Mouse (Mus musculus) urinary bladder, postnatal 14 days (tissue): ENCODE data around the gene Gzmd.
"Not testable (repeated sequence)": the region's sequence is repeated elsewhere in the genome, so short reads cannot be mapped to it uniquely, and the experiment has no call there.

Source experiments
- DNase-seq: peaks from one replicate; pipeline ENCODE4 v3.0.0; 2021; ENCODE audit warnings: low spot score

Gzmd gene

DNA sequence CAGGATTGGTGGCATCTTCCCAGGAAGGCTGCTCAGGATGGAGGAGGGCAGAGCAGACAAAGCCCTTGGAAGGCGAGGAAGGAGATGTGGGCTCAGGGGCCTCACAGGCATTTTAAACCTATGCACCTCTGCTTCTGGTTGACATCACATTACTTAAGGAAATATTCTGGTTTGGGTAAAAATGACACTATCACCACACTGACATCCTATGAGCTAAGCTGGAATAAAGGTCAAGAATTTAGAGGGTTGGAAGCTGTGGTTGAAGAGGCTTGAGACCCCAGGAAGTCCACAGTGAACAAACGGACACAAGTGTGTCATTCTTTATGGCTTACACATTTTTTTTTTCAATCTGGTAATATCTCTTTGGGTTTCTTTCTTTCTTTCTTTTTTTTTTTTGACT is at the start of gene Gzmd:
Gene Gzmd, minus strand, starts transcription at position 101 of the 400 bp plus-strand sequence.
- not testable (repeated sequence) for DNase-seq

DNA sequence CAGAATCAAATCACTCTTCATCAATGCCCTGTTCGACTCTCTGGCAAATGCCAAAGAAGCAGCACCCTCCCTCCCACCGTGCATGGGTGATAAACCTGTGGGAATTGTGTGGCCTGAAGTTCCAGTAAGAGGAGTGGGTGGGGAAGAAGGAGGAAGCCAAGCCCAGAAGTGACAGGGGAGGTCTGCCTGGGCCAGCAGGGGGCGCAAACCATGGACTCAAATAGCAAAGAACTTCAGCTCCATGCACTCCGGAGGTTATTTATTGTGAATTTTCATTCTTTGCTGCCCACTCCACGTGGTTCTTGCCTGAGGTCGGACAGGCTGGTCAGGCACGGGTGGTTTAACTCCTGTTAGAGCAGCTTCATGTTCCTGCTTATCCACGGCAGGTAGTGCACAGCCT is 45.2 kb upstream of the Gzmd start:
- peak; percentile 33 for DNase-seq

GRCm38 (mm10) chr14:56174499-56174898 is 42.1 kb upstream of the Gzmd start, which contains the start of gene Gzmn:
Gene Gzmn (minus strand): TSS chr14:56174599.
- DNase-seq, result no peak

GRCm38 (mm10) chr14:56173396-56173795 is 41.0 kb upstream of the Gzmd start:
- DNase-seq, result no peak

DNA sequence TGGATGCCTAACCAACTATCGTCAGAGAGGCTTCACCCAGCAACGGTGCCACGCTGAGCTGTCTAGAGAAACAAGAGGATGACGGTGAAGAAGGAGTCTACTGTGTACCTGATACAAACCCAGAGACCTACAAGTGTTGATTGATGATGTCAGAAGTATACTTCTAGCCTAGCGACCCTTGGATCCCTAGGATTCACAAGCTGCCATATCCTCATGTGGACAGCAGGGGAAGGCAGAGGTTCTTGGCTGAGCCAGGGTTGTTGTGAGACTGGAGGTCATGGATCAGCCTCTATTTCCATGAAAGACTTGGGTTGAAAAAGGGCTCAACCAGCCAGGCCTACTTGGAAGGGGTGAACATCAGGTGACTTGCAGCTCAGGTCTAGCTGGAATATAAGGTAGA is 40.3 kb upstream of the Gzmd start:
- DNase-seq, result no peak

DNA sequence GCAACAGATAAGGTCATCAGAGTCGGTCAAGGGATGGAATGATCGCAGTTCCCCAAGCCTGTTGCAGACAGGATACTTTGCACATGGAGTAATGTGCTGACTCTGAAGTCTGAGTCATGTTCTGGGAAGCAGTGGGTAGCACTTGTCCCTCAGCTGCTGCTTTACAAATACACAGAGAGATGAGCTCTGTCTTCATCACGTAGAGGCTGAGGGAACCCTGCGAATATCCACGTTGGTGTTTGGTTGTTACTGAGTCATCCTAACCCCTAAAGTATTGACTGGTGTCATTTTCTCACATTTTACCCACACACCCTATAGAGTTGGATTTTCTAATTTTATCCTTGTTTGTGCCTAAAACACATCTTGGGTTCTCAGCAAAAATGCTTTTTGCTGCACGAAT is 35.6 kb upstream of the Gzmd start:
- DNase-seq, result no peak

DNA sequence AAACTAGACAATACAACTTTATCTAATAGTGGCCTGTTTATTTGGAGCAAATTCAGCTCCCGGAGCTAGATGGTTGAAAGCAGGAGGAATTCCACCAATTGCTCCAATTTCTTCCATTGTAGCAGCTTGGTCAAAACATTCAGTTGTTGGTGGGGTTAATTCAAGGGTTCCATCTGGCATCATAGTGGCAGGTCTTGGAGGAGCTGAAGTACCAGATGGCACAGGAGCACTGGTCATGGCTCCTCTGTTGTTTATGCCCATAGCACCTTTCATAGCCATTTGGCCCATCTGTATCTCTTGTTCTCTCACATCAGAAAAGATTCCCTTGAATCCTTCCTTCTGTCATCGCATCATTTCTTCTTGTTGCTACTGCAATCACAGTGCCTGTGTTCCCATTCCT is 29.7 kb upstream of the Gzmd start:
- no peak for DNase-seq

DNA sequence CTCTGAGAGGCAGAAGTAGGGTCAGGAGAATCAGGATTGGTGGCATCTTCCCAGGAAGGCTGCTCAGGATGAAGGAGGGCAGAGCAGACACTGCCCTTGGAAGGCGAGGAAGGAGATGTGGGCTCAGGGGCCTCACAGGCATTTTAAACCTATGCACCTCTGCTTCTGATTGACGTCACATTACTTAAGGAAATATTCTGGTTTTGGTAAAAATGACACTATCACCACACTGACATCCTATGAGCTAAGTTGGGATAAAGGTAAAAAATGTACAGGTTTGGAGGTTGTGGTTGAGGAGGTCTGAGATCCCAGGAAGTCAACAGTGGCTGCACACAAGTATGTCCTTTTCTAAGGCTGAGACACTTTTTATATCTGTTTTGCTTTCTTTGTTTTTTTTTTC is 27.1 kb upstream of the Gzmd start, which contains the start of gene Gzmg:
Gene Gzmg, minus strand, starts transcription at position 101 of the 400 bp plus-strand sequence.
- not testable (repeated sequence) for DNase-seq

GRCm38 (mm10) chr14:56155340-56155739 is 22.9 kb upstream of the Gzmd start:
- DNase-seq, result no peak

DNA sequence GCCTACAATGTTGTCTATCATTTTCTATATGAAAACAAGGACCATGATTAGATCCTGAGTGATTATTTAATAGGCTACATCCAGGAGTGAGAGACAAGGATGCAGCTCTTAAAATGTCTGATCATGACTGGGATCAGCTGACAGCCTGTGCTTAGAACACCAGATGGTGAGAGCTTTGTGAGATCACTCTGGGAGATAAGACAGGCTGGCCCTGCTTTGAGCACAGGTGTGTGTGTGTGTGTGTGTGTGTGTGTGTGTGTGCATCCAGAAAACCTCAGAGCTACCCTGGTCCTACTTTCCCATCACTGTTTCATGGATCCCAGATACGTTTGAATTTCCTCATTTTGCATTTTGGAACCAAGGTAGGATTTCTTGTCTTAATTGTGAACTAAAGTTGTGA is 1.3 kb upstream of the Gzmd start:
- not testable (repeated sequence) for DNase-seq

GRCm38 (mm10) chr14:56128341-56128740 is 4.1 kb downstream of the Gzmd start:
- no peak for DNase-seq

- DNase-seq, result no peak
These were observed 8.9 kb downstream of the Gzmd start for GRCm38 (mm10) chr14:56123516-56123915.

DNA sequence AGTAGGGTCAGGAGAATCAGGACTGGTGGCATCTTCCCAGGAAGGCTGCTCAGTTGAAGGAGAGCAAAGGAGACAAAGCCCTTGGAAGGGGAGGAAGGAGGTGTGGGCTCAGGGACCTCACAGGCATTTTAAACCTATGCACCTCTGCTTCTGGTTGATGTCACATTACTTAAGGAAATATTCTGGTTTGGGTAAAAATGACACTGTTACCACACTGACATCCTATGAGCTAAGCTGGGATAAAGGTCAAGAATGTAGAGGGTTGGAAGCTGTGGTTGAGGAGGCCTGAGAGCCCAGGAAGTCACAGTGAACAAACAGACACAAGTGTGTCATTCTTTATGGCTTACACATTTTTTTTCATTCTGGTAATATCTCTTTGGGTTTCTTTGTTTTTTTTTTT is 11.9 kb downstream of the Gzmd start, which contains the start of gene Gzme:
Gene Gzme, minus strand, starts transcription at position 101 of the 400 bp plus-strand sequence.
- no peak for DNase-seq

DNA sequence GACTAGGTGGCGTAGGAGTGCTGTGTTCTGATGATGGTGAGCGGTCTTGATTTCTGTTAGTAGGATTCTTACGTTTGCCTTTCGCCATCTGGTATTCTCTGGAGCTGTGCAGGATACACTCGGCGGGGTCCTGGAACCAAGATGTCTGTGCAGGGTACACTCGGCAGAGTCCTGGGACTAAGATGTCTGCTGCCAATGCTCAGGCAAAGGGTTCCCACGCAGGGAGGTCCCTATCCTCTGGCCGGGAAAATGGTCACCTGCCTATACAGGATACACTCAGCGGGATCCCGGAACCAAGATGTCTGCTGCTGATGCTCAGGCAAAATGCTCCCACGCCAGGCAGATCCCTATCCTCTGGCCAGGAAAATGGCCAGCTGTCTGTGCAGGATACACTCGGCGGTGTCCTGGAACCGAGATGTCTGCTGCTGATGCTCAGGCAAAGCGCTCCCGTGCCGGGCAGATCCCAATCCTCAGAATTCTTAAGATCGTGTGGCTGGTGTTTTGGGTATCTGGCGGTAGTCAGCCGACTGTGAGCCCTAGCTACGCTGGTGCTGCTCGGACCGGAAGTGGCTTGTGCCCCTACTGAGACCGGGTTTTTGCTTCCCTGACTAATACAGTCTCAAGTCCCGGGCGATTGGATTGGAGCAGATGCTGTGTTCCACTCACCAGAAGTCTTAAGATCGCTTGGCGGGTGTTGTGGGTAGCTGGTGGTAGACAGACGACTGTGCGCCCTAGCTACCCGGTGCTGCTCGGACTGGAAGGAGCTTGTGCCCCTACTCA is 16.7 kb downstream of the Gzmd start:
- DNase-seq, result not testable (repeated sequence)

- DNase-seq, result no peak
These were observed 26.8 kb downstream of the Gzmd start for GRCm38 (mm10) chr14:56105447-56106180.

- no peak for DNase-seq
These were observed 27.4 kb downstream of the Gzmd start for GRCm38 (mm10) chr14:56105016-56105415.

GRCm38 (mm10) chr14:56103452-56103851 is 29.0 kb downstream of the Gzmd start:
- no peak for DNase-seq

DNA sequence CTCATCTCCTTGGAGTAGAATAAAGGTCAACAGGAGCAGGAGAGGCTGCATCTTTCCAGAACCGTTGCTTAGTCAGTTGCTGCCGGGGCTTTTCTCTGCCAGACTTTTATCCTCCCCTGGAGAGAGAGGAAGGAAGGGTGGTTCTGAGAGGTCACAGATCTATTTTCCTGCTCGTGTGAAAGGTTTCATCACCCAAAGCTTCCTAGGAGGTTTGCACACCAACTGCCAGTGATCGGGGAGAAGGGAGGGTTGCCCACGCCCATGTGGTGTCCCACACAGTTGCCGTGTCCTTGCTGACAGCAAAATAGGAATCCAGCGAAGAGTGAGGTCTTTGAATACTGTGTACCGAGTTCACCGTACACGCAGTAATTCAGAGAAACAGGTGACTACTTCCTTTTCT is 30.0 kb downstream of the Gzmd start, which contains the start of gene Ctsg:
Gene Ctsg, minus strand, starts transcription at position 189 of the 400 bp plus-strand sequence.
- no peak for DNase-seq

GRCm38 (mm10) chr14:56098940-56099339 is 33.5 kb downstream of the Gzmd start:
- peak; percentile 15 for DNase-seq

DNA sequence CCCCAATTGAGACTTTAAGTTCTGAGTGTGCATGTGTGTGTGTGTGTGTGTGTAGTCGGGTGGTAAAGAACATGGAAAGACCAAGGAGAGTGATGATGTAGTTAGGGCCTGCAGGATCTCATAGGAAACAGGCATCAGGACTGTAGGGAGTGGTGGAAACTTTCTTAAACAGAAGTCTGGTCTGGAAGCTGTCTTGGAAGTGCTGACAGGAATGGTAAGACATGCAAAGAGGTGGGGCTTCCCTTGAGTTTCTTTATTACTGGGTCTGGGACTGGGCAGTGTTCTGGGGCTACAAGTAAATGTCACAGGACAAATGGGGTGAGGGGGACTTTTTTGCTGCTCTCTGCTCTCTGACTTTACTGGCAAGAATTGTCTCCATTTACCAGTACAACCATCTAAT is 34.8 kb downstream of the Gzmd start:
- DNase-seq, result no peak

GRCm38 (mm10) chr14:56093353-56093752 is 39.1 kb downstream of the Gzmd start:
- no peak for DNase-seq

GRCm38 (mm10) chr14:56086711-56087110 is 45.7 kb downstream of the Gzmd start:
- DNase-seq, result no peak

GRCm38 (mm10) chr14:56085167-56085566 is 47.2 kb downstream of the Gzmd start, which contains the start of gene Mcpt8:
Gene Mcpt8 (minus strand): TSS chr14:56085273.
- DNase-seq, result no peak
